Mouse (Mus musculus) E14TG2a.4 (cell line): ENCODE measurements around the gene Trpc7.

Experiments
- CTCF ChIP-seq: conservative IDR thresholded peaks from 2 replicates; pipeline ENCODE4 v1.5.1; 2014; ENCODE audit warnings: low read length
- NANOG ChIP-seq: IDR thresholded peaks from 2 replicates; pipeline ENCODE4 v1.6.1; 2014; ENCODE audit warnings: borderline replicate concordance, low read length, mixed read lengths
- POU5F1 ChIP-seq: IDR thresholded peaks from 2 replicates; pipeline ENCODE4 v1.6.1; 2014; ENCODE audit warnings: low read length, borderline replicate concordance

DNA sequence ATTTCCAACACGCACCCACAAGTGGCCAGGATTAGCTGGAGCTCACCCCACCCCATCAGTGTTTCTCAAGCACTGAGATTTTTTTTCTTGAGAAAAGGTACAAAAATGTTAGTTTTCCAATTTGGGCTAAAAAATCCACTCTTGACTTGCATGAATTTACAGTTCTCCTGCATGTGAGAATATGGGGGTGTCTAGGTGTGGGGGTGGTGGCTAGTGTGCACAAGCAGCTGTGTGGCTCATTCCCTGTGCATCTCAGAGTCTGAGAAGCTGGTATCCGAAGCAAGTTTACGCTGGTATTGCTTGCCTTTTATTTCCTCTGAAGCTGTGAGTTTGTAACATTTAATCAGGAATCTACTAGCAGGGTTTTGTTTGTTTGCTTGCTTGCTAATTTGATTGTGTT, 105.1 kb downstream of the Trpc7 start:
- TF ChIP-seq CTCF (no peak), NANOG (no peak), POU5F1 (no peak)
